Mouse (Mus musculus) forebrain, embryonic 16.5 days (tissue): Measurements from ENCODE around the gene Ppp1r12b. TPM values are rescaled to one million over a fixed set of nuclear protein-coding genes. Genes with fewer than 3 reads are reported as not detected.

Experiments
- ATAC-seq: fragments of 200-750 bp; cut with Nextera tagmentation; 2 replicates; pipeline ENCODE4 v1.8.0; 2017; ENCODE audit warnings: mild to moderate bottlenecking, moderate library complexity
- H3K27ac ChIP-seq: fragments of 300-500 bp; sonication (generic); 2 replicates; pipeline ENCODE4 v1.5.1; 2014; ENCODE audit warnings: low read length, control low read depth
- H3K27me3 ChIP-seq: fragments of 300-500 bp; sonication (generic); replicated peaks from 2 replicates; pipeline ENCODE4 v1.6.1; 2014; ENCODE audit warnings: low read length; ENCODE audit not compliant: control insufficient read depth, insufficient read depth
- H3K36me3 ChIP-seq: fragments of 300-500 bp; sonication (generic); 2 replicates; pipeline ENCODE4 v1.6.1; 2014; ENCODE audit not compliant: control insufficient read depth, insufficient read depth
- H3K4me1 ChIP-seq: fragments of 300-500 bp; sonication (generic); replicated peaks from 2 replicates; pipeline ENCODE4 v1.6.1; 2014; ENCODE audit warnings: low read length; ENCODE audit not compliant: control insufficient read depth, insufficient read depth
- H3K4me2 ChIP-seq: fragments of 300-500 bp; sonication (generic); 2 replicates; pipeline ENCODE4 v1.6.1; 2014; ENCODE audit warnings: mild to moderate bottlenecking, low read length, control low read depth
- H3K4me3 ChIP-seq: fragments of 300-500 bp; sonication (generic); replicated peaks from 2 replicates; pipeline ENCODE4 v1.5.1; 2014; ENCODE audit warnings: mild to moderate bottlenecking, low read length, control low read depth
- H3K9ac ChIP-seq: fragments of 300-500 bp; sonication (generic); replicated peaks from 2 replicates; pipeline ENCODE4 v1.6.1; 2014; ENCODE audit warnings: low read depth, low read length, control low read depth
- H3K9me3 ChIP-seq: fragments of 300-500 bp; sonication (generic); 2 replicates; pipeline ENCODE4 v1.6.1; 2016; ENCODE audit warnings: low read length; ENCODE audit not compliant: control insufficient read depth
- WGBS: fragments of 180-500 bp; shearing (Covaris S2); extraction: QIAGEN DNeasy Blood & Tissue Kit; methylation state at CpG from one replicate; pipeline ENCODE4 v1.1.7; 2014; 5-methylcytosine and 5-hydroxymethylcytosine counted together
- polyA plus RNA-seq: library from polyadenylated mRNA; unstranded; fragments of >200 nt; fragmentation: Nextera tagmentation; extraction: Ambion mirVana; gene quantifications from 2 replicates; pipeline ENCODE4 v1.2.1, GENCODE M21; 2015

Gene Ppp1r12b
- polyA plus RNA-seq, 1 experiment from 2014 or later, result 17.5 TPM

GRCm38 (mm10) chr1:134747236-134748174 lies 208.2 kb downstream of the Ppp1r12b start:
- no peak overlapping the region for H3K27ac ChIP-seq
- H3K4me1 ChIP-seq, result peaks cover 3% of the 10 kb centered on the region; the same call in 1 of the 2 replicates
- WGBS, result 19% methylated on average over 23 of the region's 23 CpGs
- ATAC-seq, result no peak
- no peak overlapping the region for H3K4me2 ChIP-seq
- no peaks in the 10 kb centered on the region for H3K9me3 ChIP-seq
- no peaks in the 10 kb centered on the region for H3K36me3 ChIP-seq
- no peaks in the 10 kb centered on the region for H3K27me3 ChIP-seq
- H3K4me3 ChIP-seq, result no peak overlapping the region
- no peak overlapping the region for H3K9ac ChIP-seq

GRCm38 (mm10) chr1:134745648-134746047 lies 210.1 kb downstream of the Ppp1r12b start:
- WGBS, result 61% methylated on average over 5 of the region's 6 CpGs

GRCm38 (mm10) chr1:134741946-134742661 lies 213.6 kb downstream of the Ppp1r12b start:
- Histone ChIP-seq H3K9ac (no peak overlapping the region), H3K27ac (no peak overlapping the region), H3K4me3 (no peak overlapping the region), H3K4me2 (no peak overlapping the region), H3K9me3 (no peaks in the 10 kb centered on the region), H3K27me3 (no peaks in the 10 kb centered on the region), H3K36me3 (no peaks in the 10 kb centered on the region), H3K4me1 (no peaks in the 10 kb centered on the region)
- WGBS, result 81% methylated on average over 7 of the region's 7 CpGs
- no peak for ATAC-seq

More at GRCm38 (mm10) chr1:134745648-134746047, 210.1 kb downstream of the Ppp1r12b start:
- Histone ChIP-seq H3K27ac (no peak overlapping the region), H3K4me1 (peaks cover 3% of the 10 kb centered on the region; the same call in 1 of the 2 replicates), H3K4me3 (no peak overlapping the region), H3K9ac (no peak overlapping the region), H3K27me3 (no peaks in the 10 kb centered on the region), H3K36me3 (no peaks in the 10 kb centered on the region), H3K4me2 (no peak overlapping the region), H3K9me3 (no peaks in the 10 kb centered on the region)
- no peak for ATAC-seq

GRCm38 (mm10) chr1:134741433-134741832 lies 214.3 kb downstream of the Ppp1r12b start:
- H3K9me3 ChIP-seq, result no peaks in the 10 kb centered on the region

GRCm38 (mm10) chr1:134737463-134737862 lies 218.3 kb downstream of the Ppp1r12b start:
- 78% methylated on average over 9 of the region's 9 CpGs for WGBS
- no peak overlapping the region for H3K4me3 ChIP-seq
- no peaks in the 10 kb centered on the region for H3K4me1 ChIP-seq
- H3K9me3 ChIP-seq, result no peaks in the 10 kb centered on the region
- no peaks in the 10 kb centered on the region for H3K27me3 ChIP-seq
- no peak overlapping the region for H3K4me2 ChIP-seq
- H3K9ac ChIP-seq, result no peak overlapping the region
- no peaks in the 10 kb centered on the region for H3K36me3 ChIP-seq
- no peak for ATAC-seq
- no peak overlapping the region for H3K27ac ChIP-seq

More at GRCm38 (mm10) chr1:134741433-134741832, 214.3 kb downstream of the Ppp1r12b start:
- Histone ChIP-seq H3K4me3 (no peak overlapping the region), H3K27ac (no peak overlapping the region), H3K27me3 (no peaks in the 10 kb centered on the region), H3K4me1 (no peaks in the 10 kb centered on the region), H3K4me2 (no peak overlapping the region), H3K9ac (no peak overlapping the region), H3K36me3 (no peaks in the 10 kb centered on the region)
- no peak for ATAC-seq
- 85% methylated on average over 6 of the region's 6 CpGs for WGBS

GRCm38 (mm10) chr1:134733659-134734058 lies 222.1 kb downstream of the Ppp1r12b start:
- ATAC-seq, result no peak
- no peak overlapping the region for H3K27ac ChIP-seq
- H3K4me1 ChIP-seq, result no peaks in the 10 kb centered on the region
- no peaks in the 10 kb centered on the region for H3K27me3 ChIP-seq
- no peak overlapping the region for H3K4me2 ChIP-seq
- no peaks in the 10 kb centered on the region for H3K9me3 ChIP-seq
- no peak overlapping the region for H3K4me3 ChIP-seq
- WGBS, result 86% methylated on average over 5 of the region's 5 CpGs
- no peaks in the 10 kb centered on the region for H3K36me3 ChIP-seq
- H3K9ac ChIP-seq, result no peak overlapping the region

- no peaks in the 10 kb centered on the region for H3K27me3 ChIP-seq
- no peaks in the 10 kb centered on the region for H3K4me1 ChIP-seq
- H3K4me2 ChIP-seq, result no peak overlapping the region
- H3K27ac ChIP-seq, result no peak overlapping the region
- no peaks in the 10 kb centered on the region for H3K9me3 ChIP-seq
- 82% methylated on average over 8 of the region's 8 CpGs for WGBS
- no peak overlapping the region for H3K4me3 ChIP-seq
- no peaks in the 10 kb centered on the region for H3K36me3 ChIP-seq
- H3K9ac ChIP-seq, result no peak overlapping the region
- no peak for ATAC-seq
Measured at GRCm38 (mm10) chr1:134727256-134727655, 228.5 kb downstream of the Ppp1r12b start.

- 90% methylated on average over 7 of the region's 7 CpGs for whole genome bisulfite sequencing
- Histone ChIP-seq H3K27ac (no peak overlapping the region), H3K4me1 (no peaks in the 10 kb centered on the region), H3K9ac (no peak overlapping the region), H3K36me3 (no peaks in the 10 kb centered on the region), H3K27me3 (no peaks in the 10 kb centered on the region), H3K4me3 (no peak overlapping the region), H3K9me3 (no peaks in the 10 kb centered on the region), H3K4me2 (no peak overlapping the region)
- no peak for ATAC-seq
Measured at GRCm38 (mm10) chr1:134726480-134726879, 229.3 kb downstream of the Ppp1r12b start.

GRCm38 (mm10) chr1:134725276-134725675 lies 230.5 kb downstream of the Ppp1r12b start:
- no peak for ATAC-seq
- no peaks in the 10 kb centered on the region for H3K27me3 ChIP-seq
- WGBS, result 54% methylated on average over 5 of the region's 5 CpGs

More at GRCm38 (mm10) chr1:134725276-134725675, 230.5 kb downstream of the Ppp1r12b start:
- Histone ChIP-seq H3K4me1 (no peaks in the 10 kb centered on the region), H3K9me3 (no peaks in the 10 kb centered on the region), H3K9ac (no peak overlapping the region), H3K36me3 (no peaks in the 10 kb centered on the region), H3K4me3 (no peak overlapping the region), H3K4me2 (no peak overlapping the region), H3K27ac (no peak overlapping the region)
